Mouse (Mus musculus) bone marrow, adult 2 months (tissue): ENCODE measurements around the gene Rhbdd2.

ENCODE experiments used
- CTCF ChIP-seq: fragments of 200-500 bp; IDR thresholded peaks from 2 replicates; pipeline ENCODE4 v1.5.1; 2011; ENCODE audit warnings: low read length, control low read depth; ENCODE audit not compliant: control insufficient read depth, insufficient read depth
- POLR2A ChIP-seq: fragments of 200-500 bp; IDR thresholded peaks from 2 replicates; pipeline ENCODE4 v1.6.1; 2011; ENCODE audit warnings: low read depth, mild to moderate bottlenecking, control low read depth, low read length, borderline replicate concordance; ENCODE audit not compliant: control insufficient read depth

DNA sequence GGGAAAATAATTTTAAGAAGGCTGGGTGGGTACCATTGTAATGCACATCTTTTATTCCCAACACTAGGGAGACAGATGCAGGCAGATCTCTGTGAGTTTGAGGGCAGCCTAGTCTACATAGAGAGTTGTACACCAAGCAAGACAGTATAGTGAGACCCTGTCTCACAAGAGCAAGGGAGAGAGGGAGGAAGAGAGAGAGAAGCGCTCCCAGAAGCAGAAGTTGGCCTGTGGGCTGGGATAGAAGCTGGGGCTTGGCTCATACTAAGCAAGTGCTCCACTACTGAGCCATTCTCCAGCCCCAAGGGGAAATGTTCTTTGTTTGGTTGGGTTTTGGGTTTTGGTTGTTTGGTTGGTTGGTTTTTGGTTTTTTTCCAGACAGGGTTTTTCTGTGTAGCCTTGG lies 8.6 kb downstream of the Rhbdd2 start:
- TF ChIP-seq CTCF (no peak), POLR2A (no peak)
